ENCODE assay signal across 7 mouse cellular contexts in the genomic region with DNA sequence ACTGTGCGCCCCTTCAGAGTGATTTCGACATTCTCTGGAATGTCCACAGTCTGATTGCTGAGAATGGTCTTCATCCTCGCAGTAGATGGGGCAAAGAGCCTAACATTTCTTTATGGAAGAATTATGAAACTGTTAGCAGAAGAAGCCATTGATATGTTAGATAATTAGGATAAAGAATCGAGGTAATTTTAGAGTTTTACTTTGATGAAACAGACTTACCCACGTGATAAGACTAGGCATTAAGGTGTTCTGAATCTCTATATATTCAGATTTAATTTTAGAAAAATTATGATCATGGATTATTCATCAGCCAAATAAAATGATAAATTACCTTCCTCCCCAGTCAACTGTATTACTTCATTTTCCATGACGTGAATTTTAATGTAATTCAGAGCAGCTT. TPM values are rescaled to one million over a fixed set of nuclear protein-coding genes. Genes with fewer than 3 reads are reported as not detected.
DNase-seq lines count a peak whose midpoint lies in the region; ATAC-seq and TF ChIP-seq lines count a peak whose summit lies in the region.

TSS of gene Rpl9-ps6 (minus strand) at position 101 of the 400 bp plus-strand sequence.

- intact Hi-C loops in gastrocnemius, postnatal 14 days (cut with DNase I; ENCODE audit: low total_unique reads), result no loop called here

- peaks cover 2% of the 10 kb centered on the region; the same call in 1 of the 2 replicates for H3K27me3 ChIP-seq in G1E (ENCODE audit: insufficient read depth, low read length)
- no peaks in the 10 kb centered on the region for H3K27me3 ChIP-seq in intestine, embryonic 14.5 days (replicated peaks; ENCODE audit: control insufficient read depth, insufficient read depth, low read length)
- H3K27me3 ChIP-seq in midbrain, embryonic 10.5 days (ENCODE audit: low read depth, poor library complexity, severe bottlenecking), result no peaks in the 10 kb centered on the region

- TF ChIP-seq CTCF in G1E (IDR thresholded peaks at IDR 0.05; ENCODE audit: low read depth, low read length), result no peak

- no peak within 1 kb of the TSS for H3K4me2 ChIP-seq in intestine, embryonic 14.5 days (ENCODE audit: low read length)

- peaks cover 17% of the 10 kb centered on the region for H3K4me1 ChIP-seq in G1E (ENCODE audit: insufficient read depth, low read depth, low read length)
- 0 out of 2 replicates have a peak, but pooled peaks cover 2% of the 10 kb centered on the region for H3K4me1 ChIP-seq in intestine, embryonic 14.5 days (replicated peaks; ENCODE audit: control insufficient read depth, insufficient read depth, low read length)
- no peaks in the 10 kb centered on the region for H3K4me1 ChIP-seq in midbrain, embryonic 10.5 days

- 83% methylated on average over 5 of the region's 6 CpGs for WGBS in intestine, embryonic 14.5 days
- WGBS in midbrain, embryonic 10.5 days, result 91% methylated on average over 6 of the region's 6 CpGs

- H3K9me3 ChIP-seq in G1E (replicated peaks), result no peaks in the 10 kb centered on the region
- H3K9me3 ChIP-seq in intestine, embryonic 14.5 days (ENCODE audit: control insufficient read depth, low read length), result no peaks in the 10 kb centered on the region
- H3K9me3 ChIP-seq in midbrain, embryonic 10.5 days (replicated peaks), result no peaks in the 10 kb centered on the region

- H3K27ac ChIP-seq in intestine, embryonic 14.5 days (ENCODE audit: low read depth), result no peak within 1 kb of the TSS
- H3K27ac ChIP-seq in midbrain, embryonic 10.5 days (replicated peaks), result no peak within 1 kb of the TSS

- DNase-seq in G1E (ENCODE audit: low spot score), result no peak
- DNase-seq in adrenal gland, postnatal 25 days, result no peak
- DNase-seq in gastrocnemius, postnatal 14 days, result no peak
- no peak for DNase-seq in intestine, embryonic 14.5 days (ENCODE audit: low spot score)
- DNase-seq in midbrain, embryonic 10.5 days (ENCODE audit: low spot score), result no peak
- no peak for DNase-seq in spleen, postnatal 36 days (ENCODE audit: low spot score in 2 of 2)
- DNase-seq in cerebellum, postnatal 14 days, result no peak

- H3K36me3 ChIP-seq in G1E (replicated peaks), result no peaks in the 10 kb centered on the region
- no peaks in the 10 kb centered on the region for H3K36me3 ChIP-seq in intestine, embryonic 14.5 days (ENCODE audit: control insufficient read depth, insufficient read depth, low read length)
- H3K36me3 ChIP-seq in midbrain, embryonic 10.5 days, result no peaks in the 10 kb centered on the region

- no peak within 1 kb of the TSS for H3K4me3 ChIP-seq in G1E (ENCODE audit: low read depth, low read length)
- no peak within 1 kb of the TSS for H3K4me3 ChIP-seq in intestine, embryonic 14.5 days (ENCODE audit: low read depth, low read length)
- H3K4me3 ChIP-seq in midbrain, embryonic 10.5 days, result no peak within 1 kb of the TSS

- ATAC-seq in G1E (ENCODE audit: extremely low read depth, insufficient number of reproducible peaks, low FRiP score, poor library complexity, severe bottlenecking), result no peak
- ATAC-seq in intestine, embryonic 14.5 days (replicated peaks; ENCODE audit: low FRiP score, low TSS enrichment, low read depth), result no peak

- H3K9ac ChIP-seq in intestine, embryonic 14.5 days (ENCODE audit: low read length), result no peak within 1 kb of the TSS

RNA-seq across cellular contexts. Expression of gene Rpl9-ps6, which starts in this region (rescaled TPM):
- total RNA-seq in G1E (2014; fragmentation: Nextera tagmentation) (13.8 and 18.3 TPM in 2 replicates), G1E (2017) (103 and 117 TPM in 2 replicates)
- 1.9 and 2.0 TPM in 2 replicates for polyA plus RNA-seq in G1E (2012)
- total RNA-seq in adrenal gland, postnatal 25 days (2021), result 47.5 and 79.0 TPM in 2 replicates
- total RNA-seq in gastrocnemius, postnatal 14 days (2021), result 10 to 100 TPM; 27.7 to 28.4 TPM
- polyA plus RNA-seq in intestine, embryonic 14.5 days (2014; fragmentation: Nextera tagmentation; extraction: Ambion mirVana), result 131 and 152 TPM in 2 replicates
- polyA plus RNA-seq in midbrain, embryonic 10.5 days (2016; fragmentation: Nextera tagmentation; extraction: Ambion mirVana), result 61.1 and 64.9 TPM in 2 replicates

Comparison
In these comparisons a context has a peak if more than half of its experiments do, and no peak if none do; other contexts are left out.
1. RNA of gene Rpl9-ps6 (polyA plus RNA-seq): 131 to 152 TPM in intestine, embryonic 14.5 days and 61.1 to 64.9 TPM in midbrain, embryonic 10.5 days; 1.9 to 2.0 TPM in G1E; every median in the first group is over 10 times any median in the second.